Mouse (Mus musculus): ENCODE measurements around the gene Mfsd4a.

DNA sequence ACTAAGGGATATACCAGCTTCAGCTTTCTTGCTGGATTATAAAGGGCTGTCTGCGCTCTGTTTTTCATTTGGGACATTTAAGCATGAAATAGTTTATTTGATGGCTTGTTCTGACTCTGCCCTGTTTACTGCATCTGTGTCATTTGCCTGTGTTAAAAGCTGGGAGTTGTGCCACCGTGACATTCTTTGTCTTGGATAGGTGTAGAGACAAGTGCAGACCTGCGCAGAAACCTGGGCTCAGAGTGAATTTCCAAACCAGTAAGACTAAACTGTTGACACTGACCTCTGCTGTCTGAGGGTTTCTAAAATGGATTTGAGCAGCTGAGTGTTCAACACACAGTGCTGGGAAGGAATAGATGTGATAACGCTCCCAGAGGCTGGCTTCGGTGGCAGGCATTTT, 39.9 kb downstream of the Mfsd4a start:
- TF ChIP-seq CTCF (IDR thresholded peaks at IDR 0.05; ENCODE audit: low read depth, low read length) (no peak), POLR2A (IDR thresholded peaks at IDR 0.05; ENCODE audit: borderline replicate concordance, low read depth, low read length) (no peak)
